Mouse (Mus musculus) neural tube, embryonic 11.5 days (tissue): ENCODE data around the gene Uqcrfs1. TPM values are rescaled to one million over a fixed set of nuclear protein-coding genes. Genes with fewer than 3 reads are reported as not detected.

Source experiments
- ATAC-seq: fragments of 200-750 bp; cut with Nextera tagmentation; 2 replicates; pipeline ENCODE4 v1.8.0; 2017; ENCODE audit warnings: moderate number of reproducible peaks, mild to moderate bottlenecking, moderate TSS enrichment, moderate library complexity; ENCODE audit not compliant: insufficient read depth, low FRiP score, low TSS enrichment
- DNase-seq: peaks from one replicate; pipeline ENCODE4 v3.0.0-alpha.2; 2015; ENCODE audit warnings: low spot score
- H3K27ac ChIP-seq: fragments of 300-500 bp; sonication (generic); 2 replicates; pipeline ENCODE4 v1.5.1; 2014; ENCODE audit warnings: low read depth, mild to moderate bottlenecking, low read length
- H3K27me3 ChIP-seq: fragments of 300-500 bp; sonication (generic); 2 replicates; pipeline ENCODE4 v1.6.1; 2014; ENCODE audit warnings: mild to moderate bottlenecking, low read length, mixed read lengths; ENCODE audit not compliant: control insufficient read depth, insufficient read depth
- H3K36me3 ChIP-seq: fragments of 300-500 bp; sonication (generic); 2 replicates; pipeline ENCODE4 v1.6.1; 2014; ENCODE audit warnings: mild to moderate bottlenecking, low read length, moderate library complexity, mixed read lengths; ENCODE audit not compliant: control insufficient read depth, insufficient read depth
- H3K4me1 ChIP-seq: fragments of 300-500 bp; sonication (generic); 2 replicates; pipeline ENCODE4 v1.6.1; 2014; ENCODE audit warnings: low read length, mixed read lengths; ENCODE audit not compliant: control insufficient read depth, insufficient read depth
- H3K4me2 ChIP-seq: fragments of 300-500 bp; sonication (generic); 2 replicates; pipeline ENCODE4 v1.6.1; 2014; ENCODE audit warnings: low read depth, mild to moderate bottlenecking, moderate library complexity
- H3K4me3 ChIP-seq: fragments of 300-500 bp; sonication (generic); 2 replicates; pipeline ENCODE4 v1.5.1; 2014; ENCODE audit warnings: low read depth, low read length
- H3K9ac ChIP-seq: fragments of 300-500 bp; sonication (generic); 2 replicates; pipeline ENCODE4 v1.6.1; 2014; ENCODE audit warnings: mild to moderate bottlenecking, low read length
- H3K9me3 ChIP-seq: fragments of 300-500 bp; sonication (generic); 2 replicates; pipeline ENCODE4 v1.6.1; 2016; ENCODE audit warnings: low read length; ENCODE audit not compliant: control insufficient read depth
- WGBS: fragments of 180-500 bp; shearing (Covaris S2); extraction: QIAGEN DNeasy Blood & Tissue Kit; methylation state at CpG from one replicate; pipeline ENCODE4 v1.1.7; 2014; 5-methylcytosine and 5-hydroxymethylcytosine counted together
- polyA plus RNA-seq: library from polyadenylated mRNA; unstranded; fragments of >200 nt; fragmentation: Nextera tagmentation; extraction: Ambion mirVana; gene quantifications from 2 replicates; pipeline ENCODE4 v1.2.1, GENCODE M21; 2014

Gene Uqcrfs1
- polyA plus RNA-seq, 1 experiment from 2014 or later, result 252 TPM

GRCm38 (mm10) chr13:30523246-30523891 lies 21.8 kb downstream of the Uqcrfs1 start:
- Histone ChIP-seq H3K27ac (no peak overlapping the region), H3K9ac (no peak overlapping the region), H3K36me3 (no peaks in the 10 kb centered on the region), H3K9me3 (no peaks in the 10 kb centered on the region), H3K27me3 (no peaks in the 10 kb centered on the region), H3K4me2 (no peak overlapping the region), H3K4me1 (no peaks in the 10 kb centered on the region), H3K4me3 (no peak overlapping the region)
- DNase-seq (no peak), ATAC-seq (no peak)
- WGBS, result 92% methylated on average over 5 of the region's 5 CpGs

- Histone ChIP-seq H3K9ac (no peak overlapping the region), H3K4me2 (no peak overlapping the region), H3K36me3 (no peaks in the 10 kb centered on the region), H3K9me3 (no peaks in the 10 kb centered on the region), H3K4me1 (no peaks in the 10 kb centered on the region), H3K4me3 (no peak overlapping the region), H3K27ac (no peak overlapping the region), H3K27me3 (no peaks in the 10 kb centered on the region)
- DNase-seq, result no peak
- 81% methylated on average over 16 of the region's 16 CpGs for WGBS
- ATAC-seq, result no peak
Measured at GRCm38 (mm10) chr13:30521282-30521902, 23.8 kb downstream of the Uqcrfs1 start.

GRCm38 (mm10) chr13:30518191-30518590 lies 27.0 kb downstream of the Uqcrfs1 start:
- H3K4me2 ChIP-seq, result no peak overlapping the region
- no peak overlapping the region for H3K27ac ChIP-seq
- no peaks in the 10 kb centered on the region for H3K4me1 ChIP-seq
- no peaks in the 10 kb centered on the region for H3K27me3 ChIP-seq
- ATAC-seq, result no peak
- no peak overlapping the region for H3K9ac ChIP-seq
- H3K36me3 ChIP-seq, result no peaks in the 10 kb centered on the region
- H3K4me3 ChIP-seq, result no peak overlapping the region
- DNase-seq, result no peak
- no peaks in the 10 kb centered on the region for H3K9me3 ChIP-seq

- Histone ChIP-seq H3K4me2 (no peak overlapping the region), H3K4me3 (no peak overlapping the region), H3K9me3 (no peaks in the 10 kb centered on the region), H3K9ac (no peak overlapping the region), H3K27ac (no peak overlapping the region), H3K36me3 (no peaks in the 10 kb centered on the region), H3K4me1 (no peaks in the 10 kb centered on the region), H3K27me3 (no peaks in the 10 kb centered on the region)
- no peak for ATAC-seq
- WGBS, result 70% methylated on average over 4 of the region's 4 CpGs
- no peak for DNase-seq
Measured at GRCm38 (mm10) chr13:30507651-30508050, 37.5 kb downstream of the Uqcrfs1 start.

- no peak for DNase-seq
Measured at GRCm38 (mm10) chr13:30501860-30502395, 43.2 kb downstream of the Uqcrfs1 start.

More at GRCm38 (mm10) chr13:30501860-30502395, 43.2 kb downstream of the Uqcrfs1 start:
- Histone ChIP-seq H3K9me3 (no peaks in the 10 kb centered on the region), H3K27ac (no peak overlapping the region), H3K9ac (no peak overlapping the region), H3K4me2 (no peak overlapping the region), H3K4me1 (no peaks in the 10 kb centered on the region), H3K4me3 (no peak overlapping the region), H3K36me3 (no peaks in the 10 kb centered on the region), H3K27me3 (no peaks in the 10 kb centered on the region)
- no peak for ATAC-seq
- 43% methylated on average over 7 of the region's 7 CpGs for WGBS

Other genes with a start within 250 kb of the Uqcrfs1 start
- 1.4 and 1.9 TPM in 2 replicates for gene Agtr1a, start 208.9 kb downstream of the Uqcrfs1 start, polyA plus RNA-seq
- gene Dusp22, start 114.6 kb upstream of the Uqcrfs1 start, polyA plus RNA-seq, result 19.5 and 20.3 TPM in 2 replicates
- gene Irf4, start 203.9 kb upstream of the Uqcrfs1 start, polyA plus RNA-seq, result 0.05 TPM in 1 of 2 replicates, not detected in the other